Mouse (Mus musculus): ENCODE results near the gene Cacna1c.

Gene Cacna1c

GRCm38 (mm10) chr6:118779201-118779600 lies 417.0 kb downstream of the Cacna1c start:
- no peak for DNase-seq

DNA sequence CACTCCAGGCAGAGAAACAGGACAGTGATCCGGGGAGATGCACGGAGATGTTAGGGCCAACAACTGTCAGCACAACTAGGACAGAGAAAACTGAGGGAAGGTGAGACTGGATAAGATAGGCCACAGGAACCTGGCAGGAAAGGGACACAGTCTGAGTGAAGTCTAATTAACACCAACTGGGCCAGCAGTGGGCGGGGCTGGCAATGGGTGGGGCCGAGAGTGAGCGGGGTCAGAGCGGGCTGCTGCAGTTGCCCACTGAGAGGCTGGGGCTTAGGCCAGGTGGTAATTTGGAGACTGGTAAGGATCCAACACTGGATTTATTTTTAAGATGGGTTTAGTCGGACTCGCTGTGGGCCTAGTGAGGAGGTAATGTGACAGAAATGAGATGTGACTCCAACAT lies 418.8 kb downstream of the Cacna1c start:
- peak; percentile 30 to 35 for DNase-seq

GRCm38 (mm10) chr6:118776459-118776858 lies 419.8 kb downstream of the Cacna1c start:
- DNase-seq = peak; percentile 30 to 31

DNA sequence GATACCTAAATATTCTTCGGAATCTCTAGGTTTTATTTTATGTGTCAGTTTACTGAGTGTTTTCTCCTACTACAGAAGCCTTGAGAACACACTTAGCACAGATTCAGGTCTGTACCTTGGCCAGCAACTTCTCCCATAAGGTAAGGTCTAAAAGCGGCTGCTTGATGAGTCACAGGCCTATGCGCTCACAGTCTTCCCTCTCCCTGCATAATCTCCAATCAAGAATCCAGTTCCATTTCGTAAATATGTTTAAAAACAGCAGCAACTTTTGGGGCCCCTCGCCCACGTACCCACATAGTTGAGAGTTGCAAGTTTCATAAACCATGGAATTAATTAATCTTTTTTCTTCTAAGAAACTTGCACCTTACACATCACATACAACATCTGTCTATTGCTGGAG lies 423.6 kb downstream of the Cacna1c start:
- DNase-seq = no peak

- DNase-seq = no peak
Observed at GRCm38 (mm10) chr6:118771121-118771520, 425.1 kb downstream of the Cacna1c start.

DNA sequence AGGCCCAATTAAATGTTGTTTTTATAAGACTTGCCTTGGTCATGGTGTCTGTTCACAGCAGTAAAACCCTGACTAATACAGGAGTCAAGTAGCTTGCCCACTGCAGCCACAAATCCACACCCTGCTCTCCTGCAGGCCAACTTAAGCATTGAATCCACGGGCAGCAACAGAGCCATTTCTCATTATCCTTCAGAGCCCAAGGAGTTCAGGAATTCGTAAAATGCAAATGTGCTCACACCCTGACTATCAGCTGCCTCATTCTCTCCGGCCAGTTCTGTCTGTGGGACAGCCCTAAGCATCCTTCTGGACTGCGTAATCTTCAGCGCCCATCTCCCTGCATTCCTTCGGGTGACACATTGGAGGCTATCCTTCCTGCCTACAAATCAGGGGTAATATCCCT lies 425.8 kb downstream of the Cacna1c start:
- DNase-seq = no peak

DNA sequence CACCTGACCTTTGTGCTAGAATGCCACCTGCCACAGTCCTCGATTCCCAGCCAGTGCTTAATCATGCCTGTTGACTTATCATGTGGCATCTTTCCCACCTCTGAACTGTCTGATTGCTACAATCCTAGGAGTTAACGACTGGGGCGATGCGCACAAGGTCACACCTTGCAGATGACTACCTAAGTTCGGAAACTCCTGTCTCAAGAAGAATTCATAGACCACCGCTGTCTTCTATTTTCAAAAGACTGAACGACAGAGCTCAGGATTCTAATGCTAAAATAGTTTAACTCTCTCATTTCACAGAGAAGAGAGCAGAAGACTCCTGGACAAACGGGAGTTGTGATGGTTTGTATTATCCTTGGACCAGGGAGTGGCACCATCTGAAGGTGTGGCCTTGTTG lies 426.4 kb downstream of the Cacna1c start:
- DNase-seq = no peak

GRCm38 (mm10) chr6:118767698-118768097 lies 428.5 kb downstream of the Cacna1c start:
- DNase-seq = peak in 1 of 2 experiments; percentile 34

DNA sequence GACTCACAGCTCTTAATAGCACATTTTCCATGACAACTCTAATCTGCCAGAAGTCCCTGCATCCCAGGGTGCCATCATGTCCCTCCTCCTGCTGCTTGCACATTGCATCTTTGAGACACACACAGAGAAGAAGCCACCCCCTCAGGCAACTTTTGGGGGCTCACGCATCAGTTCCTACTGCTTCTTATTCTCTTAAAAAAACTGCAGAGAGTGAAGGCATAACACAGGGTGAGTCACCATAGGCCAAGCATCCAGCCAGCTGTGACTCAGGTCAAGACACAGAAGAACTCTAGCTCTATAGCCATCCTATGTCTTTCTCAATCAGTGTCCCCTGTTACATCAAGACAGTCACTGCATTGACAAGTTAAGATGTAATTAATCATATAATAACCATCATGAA lies 431.0 kb downstream of the Cacna1c start:
- no peak for DNase-seq

GRCm38 (mm10) chr6:118759015-118759414 lies 437.2 kb downstream of the Cacna1c start:
- no peak for DNase-seq

GRCm38 (mm10) chr6:118758290-118758907 lies 437.8 kb downstream of the Cacna1c start:
- DNase-seq = no peak

DNA sequence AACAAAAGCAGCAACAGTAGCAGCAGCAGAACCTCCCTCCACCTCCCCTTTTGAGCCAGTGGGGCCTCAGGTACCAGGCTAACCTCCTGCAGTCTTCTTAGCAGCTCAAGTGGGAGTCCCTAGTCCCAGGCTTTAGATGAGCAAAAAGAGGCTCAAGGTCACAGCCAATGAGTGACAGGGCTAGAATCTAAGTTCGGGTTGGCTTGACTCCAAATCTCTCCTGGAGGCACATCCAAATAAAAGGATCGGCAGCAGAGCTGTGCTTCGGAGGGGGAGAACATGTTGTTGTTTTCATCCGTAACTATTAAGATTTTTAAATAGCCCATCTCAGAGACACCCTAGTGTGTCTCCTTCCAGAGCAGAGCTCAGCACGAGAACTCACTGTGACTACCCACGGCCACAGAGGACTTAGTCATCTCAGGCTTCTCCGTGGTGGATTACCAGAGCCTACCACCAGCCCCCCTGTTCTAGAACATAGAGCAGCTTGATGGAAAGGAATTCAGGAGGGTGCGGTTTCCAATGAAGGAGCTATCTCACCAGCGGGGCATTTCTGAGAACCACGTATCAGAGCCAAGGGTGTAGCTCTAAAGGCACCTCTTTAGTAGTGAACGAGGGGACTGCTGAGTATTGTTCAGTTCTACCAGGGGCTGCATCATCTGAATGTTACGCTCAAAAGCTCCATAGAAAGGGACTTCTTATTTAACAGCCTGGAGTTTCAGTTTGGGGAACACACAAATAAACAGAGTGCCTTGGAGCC lies 438.5 kb downstream of the Cacna1c start:
- DNase-seq = no peak

DNA sequence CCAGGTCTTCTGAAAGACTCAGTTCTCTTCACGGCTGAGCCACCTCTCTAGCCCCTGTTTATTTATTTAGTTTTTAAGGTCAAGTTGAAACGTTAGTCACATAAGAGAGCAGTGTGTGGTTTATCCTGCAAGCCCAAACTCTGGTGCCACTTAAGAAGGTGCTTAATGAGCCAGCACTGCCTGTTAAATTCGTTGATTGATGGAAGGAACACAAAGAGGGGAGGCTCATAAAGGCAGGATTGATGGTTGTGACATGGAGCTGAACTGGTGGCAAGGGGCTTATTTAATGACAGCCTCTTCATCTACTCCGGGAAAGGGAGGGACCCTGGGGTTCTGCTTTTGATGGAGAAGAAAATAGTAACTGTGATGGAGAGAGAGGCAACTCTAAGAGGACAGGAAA lies 439.7 kb downstream of the Cacna1c start:
- DNase-seq = no peak

DNA sequence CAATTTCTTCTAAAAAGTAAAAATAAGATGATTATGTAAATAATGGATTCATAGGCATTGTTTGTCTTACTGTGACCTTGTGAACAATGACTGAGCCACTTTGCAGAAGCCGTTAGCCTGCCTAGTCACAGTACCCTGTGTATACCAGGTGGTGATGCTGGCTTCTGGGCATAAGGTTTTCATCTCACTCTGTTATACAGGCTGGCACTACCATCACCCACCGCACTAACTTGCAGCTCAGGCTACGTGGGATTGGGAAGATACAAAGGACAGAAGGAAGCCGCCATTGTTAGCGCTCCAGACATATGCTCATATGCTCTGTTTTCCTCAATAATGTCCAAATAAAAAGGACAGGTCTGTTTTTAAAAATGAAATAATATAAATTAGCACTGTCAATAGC lies 440.4 kb downstream of the Cacna1c start:
- no peak for DNase-seq

GRCm38 (mm10) chr6:118754439-118754838 lies 441.8 kb downstream of the Cacna1c start:
- DNase-seq = peak; percentile 76 to 83

GRCm38 (mm10) chr6:118753787-118754186 lies 442.4 kb downstream of the Cacna1c start:
- DNase-seq = peak; percentile 81 to 91

DNA sequence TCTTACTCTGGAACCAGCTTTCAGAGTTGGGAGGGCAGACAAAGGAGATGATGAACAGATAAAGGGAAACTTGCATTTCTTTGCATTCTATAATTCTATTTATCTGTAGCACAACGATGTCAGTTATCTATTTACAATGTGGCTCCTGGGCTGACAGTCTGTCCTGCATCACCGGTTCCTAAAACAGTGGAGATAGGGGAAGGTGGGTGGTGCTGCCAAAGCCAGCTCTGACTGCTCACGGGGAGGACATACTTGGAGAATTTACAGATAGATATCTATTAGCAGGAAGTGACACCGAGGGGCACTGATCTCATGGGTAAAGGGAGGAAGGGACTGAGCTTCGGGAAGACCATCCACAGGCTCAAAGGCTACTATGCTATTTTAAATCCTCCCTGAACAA lies 443.2 kb downstream of the Cacna1c start:
- DNase-seq = peak in 1 of 2 experiments; percentile 57

- DNase-seq = no peak
Observed at GRCm38 (mm10) chr6:118749285-118749684, 446.9 kb downstream of the Cacna1c start.

GRCm38 (mm10) chr6:118742701-118743100 lies 453.5 kb downstream of the Cacna1c start:
- DNase-seq = no peak

GRCm38 (mm10) chr6:118741841-118742240 lies 454.4 kb downstream of the Cacna1c start:
- DNase-seq = no peak

DNA sequence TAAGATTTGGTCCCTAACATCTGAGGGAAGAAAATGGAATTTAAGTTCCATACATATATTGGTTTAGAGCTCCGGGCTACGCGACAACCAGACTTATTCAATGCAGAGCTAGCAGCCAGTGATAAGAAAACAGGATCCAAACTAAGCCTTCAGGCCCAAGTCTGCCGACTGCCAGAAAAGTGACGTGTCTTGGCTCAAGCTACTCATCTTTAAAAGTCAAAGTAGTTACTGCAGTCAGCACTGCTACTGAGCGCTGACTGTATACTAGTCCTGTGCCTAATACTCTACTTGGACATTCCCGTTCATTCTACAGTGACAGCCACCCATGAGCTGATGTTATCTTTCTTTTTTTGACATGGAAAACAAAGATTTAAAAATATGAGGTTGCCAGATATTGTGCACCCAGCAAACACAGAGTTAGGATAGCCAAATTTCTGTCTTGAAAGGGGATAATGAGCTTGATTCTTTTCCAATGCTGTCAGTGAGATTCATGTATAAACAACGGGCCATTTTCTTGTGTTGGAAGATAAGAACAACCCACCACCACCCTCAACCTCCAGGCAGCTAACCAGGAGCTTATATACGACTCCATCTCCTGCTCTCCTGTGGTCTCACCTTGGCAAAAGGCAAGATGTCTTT lies 456.1 kb downstream of the Cacna1c start:
- peak in 1 of 2 experiments; percentile 46 for DNase-seq

DNA sequence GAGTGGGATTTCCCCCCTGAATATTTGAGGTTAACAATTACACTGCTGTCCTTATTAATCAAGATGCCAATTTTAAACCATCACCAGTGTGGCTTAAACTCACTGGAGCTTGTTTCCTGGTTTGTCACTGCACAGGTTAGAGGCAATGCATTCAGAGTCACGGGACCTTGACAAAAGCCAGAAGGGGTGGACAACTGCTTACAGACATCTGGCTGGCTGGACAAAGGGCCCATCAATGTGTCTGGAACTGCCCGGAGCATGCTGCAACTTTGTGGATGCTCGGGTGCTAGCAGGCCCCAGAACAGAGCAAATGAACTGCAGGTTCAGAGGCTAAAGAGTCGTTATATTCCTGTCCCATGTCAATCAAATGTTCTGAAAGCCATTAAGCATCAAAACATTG lies 456.9 kb downstream of the Cacna1c start:
- no peak for DNase-seq

- no peak for DNase-seq
Observed at GRCm38 (mm10) chr6:118738656-118739055, 457.6 kb downstream of the Cacna1c start.

- DNase-seq = no peak
Observed at GRCm38 (mm10) chr6:118737078-118737477, 459.1 kb downstream of the Cacna1c start.
